Mouse (Mus musculus): ENCODE results near the gene Tbce. TPM values are rescaled to one million over a fixed set of nuclear protein-coding genes. Genes with fewer than 3 reads are reported as not detected.

Gene Tbce
- total RNA-seq, 2 experiments from 2014 or later, result 34.0 to 44.0 TPM

DNA sequence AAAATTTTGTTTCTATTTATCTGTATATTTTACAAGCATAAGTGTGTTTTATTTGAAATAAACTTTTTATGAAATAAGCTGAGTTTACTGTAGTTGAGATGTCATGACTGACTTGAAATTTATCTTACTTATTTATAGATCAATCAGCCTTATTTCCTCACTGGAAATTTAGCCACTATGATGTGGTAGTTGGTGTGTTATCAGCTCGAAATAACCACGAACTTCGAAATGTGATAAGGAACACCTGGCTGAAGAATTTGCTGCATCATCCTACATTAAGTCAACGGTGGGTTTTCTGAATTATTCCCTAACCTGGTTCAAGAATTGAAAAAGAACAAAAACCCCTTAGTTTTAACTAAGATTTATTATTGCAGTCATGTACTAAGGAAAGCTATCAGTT is 73.3 kb downstream of the Tbce start:
- DNase-seq, result no peak

DNA sequence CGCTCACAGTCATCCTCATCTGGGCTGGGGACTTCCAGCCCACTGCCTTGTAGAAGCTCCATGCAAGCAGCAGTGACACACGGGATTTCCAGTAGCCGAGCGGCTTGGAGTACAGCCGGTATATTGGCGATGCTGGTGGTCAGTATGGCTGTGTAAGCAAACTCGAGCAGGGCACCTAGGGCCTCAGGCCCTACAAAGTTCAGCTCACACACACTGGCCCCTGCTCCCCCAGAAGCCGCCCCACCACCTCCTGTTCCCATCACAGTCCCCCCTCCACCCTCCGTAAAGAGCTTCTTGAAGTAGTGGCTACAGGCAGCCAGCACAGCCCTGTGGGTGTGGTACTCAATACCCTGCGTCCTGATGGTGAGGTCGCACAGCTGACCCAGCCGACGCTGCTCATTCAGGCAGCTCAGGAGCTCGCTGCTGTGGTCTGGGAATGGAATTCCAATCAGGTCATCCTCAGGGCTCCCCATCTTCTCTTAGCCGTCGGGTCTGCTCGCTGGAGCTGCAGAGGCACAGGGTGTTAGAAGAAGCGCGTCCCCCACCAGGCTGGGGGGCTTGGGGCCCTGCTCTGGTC is 74.0 kb downstream of the Tbce start:
- no peak for DNase-seq

DNA sequence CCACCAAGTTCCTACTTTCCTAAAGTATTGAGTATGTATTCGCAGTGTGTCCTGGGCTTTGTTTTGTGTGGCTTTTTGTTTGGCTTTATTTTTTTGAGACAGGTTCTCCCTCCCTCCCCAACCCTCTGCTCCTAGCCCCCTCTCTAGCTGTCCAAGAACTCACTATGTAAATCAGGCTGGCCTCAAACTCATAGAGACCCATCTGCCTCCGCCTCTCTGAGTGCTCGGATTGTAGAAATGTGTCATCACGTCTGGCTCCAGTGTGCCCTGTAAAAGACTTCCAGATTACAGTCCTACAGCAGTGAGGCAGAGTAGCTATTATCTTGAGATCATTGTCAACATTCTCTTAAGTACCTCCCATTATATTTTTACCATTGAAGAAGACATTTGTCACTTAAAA is 78.4 kb downstream of the Tbce start:
- no peak for DNase-seq

DNA sequence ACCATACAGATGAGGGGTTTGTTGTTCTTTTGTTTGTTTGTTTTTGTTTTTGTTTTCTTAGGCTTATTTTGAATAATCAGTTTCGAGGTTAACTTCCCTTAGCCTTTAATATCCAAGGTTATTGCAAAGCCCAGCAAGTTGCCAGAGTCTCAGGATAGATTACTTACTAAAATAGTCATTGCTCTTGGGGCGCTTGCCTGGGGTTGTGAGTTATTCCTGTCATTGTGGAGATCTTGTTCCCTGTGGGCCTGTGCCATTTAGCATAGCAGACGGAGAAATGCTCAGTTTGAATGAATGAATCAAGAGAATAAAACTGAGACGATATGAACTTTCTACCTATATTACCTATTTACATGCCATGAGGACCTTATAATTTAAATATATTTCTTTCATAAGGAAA is 79.2 kb downstream of the Tbce start:
- DNase-seq, result no peak

DNA sequence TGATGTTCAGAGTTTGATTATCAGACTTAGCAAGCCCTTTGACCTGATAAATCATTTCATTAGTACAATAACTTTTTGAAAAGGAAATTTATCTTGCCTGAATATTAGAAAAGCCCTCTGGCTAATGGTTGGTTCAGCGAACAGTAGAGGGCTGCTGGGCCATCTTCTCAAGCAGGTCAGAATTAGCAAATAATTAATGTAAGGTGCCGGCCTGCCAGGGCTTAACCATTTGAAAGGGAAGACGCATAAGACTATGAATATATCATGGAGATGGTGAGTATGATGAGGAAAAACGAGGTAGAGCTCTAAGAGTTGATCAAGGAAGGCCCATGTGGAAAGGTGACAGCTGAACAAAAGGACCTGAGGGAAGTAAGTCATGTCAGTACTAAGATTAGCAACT is 82.8 kb downstream of the Tbce start:
- DNase-seq, result no peak

DNA sequence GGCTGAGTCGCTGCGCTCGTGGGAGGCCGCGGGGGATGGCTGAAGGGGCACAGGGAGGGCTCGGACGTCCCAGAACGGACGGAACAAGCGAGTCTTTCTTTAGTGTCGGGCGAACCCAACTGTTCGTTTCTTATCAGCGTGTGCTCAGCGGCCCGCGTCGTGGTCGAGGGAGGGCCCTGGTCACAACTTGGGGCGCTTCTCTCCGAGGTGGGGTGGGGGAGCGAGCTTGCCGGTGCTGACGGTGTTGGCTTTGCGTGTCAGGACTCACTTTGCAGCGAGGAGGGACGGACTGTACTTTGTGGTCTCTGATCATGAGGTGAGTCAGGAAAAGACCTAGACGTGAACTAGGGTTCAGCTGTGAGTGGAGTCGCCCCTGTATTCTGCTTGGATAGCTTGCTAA is 84.5 kb downstream of the Tbce start:
- DNase-seq, result peak; percentile 65

DNA sequence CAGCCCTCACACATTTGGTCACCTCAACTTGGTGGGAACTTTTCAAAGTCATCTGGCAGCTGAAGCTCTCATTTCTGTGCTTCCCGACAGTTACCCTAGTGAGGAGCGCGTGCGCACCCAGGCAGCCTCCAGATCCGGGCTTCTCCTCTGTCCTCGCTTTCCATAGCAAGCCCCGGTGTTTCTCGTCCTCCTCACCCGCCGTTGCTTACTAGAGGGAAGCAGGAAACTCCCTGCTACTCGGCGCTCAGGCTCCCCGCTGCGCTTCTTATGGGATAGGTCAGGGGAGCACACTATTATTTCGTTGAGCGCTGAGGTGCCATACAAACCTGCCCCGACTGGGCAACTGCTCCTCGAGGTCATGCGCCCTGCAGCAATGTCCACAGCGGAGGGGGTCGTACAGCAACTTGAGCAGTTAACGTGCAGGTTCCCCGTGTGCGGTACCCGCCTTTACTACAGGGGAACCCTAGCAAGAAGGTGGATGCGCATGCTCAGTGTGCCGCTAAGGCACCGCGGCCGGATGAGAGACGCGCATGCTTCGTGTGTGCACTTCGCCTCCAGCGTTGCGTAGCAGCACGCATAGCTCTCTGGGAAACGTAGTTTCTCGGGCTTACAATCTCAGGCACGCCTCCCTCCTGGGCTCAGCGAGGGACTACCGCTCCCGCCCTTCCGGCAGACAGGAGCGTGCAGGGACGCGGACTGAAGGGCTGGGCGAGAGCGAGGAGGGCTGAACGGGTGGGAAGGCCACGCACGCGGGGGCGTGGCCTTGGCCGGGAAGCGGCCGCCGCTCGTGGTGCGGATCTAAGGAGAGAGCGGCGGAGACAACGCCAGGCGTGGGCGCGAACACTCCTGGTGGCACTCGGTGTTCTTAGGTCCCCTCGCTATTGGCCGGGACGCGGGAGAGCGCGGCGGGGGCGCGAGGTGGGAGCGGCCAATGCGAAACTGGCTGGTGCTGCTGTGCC is 85.3 kb downstream of the Tbce start, which contains the start of gene B3galnt2:
B3galnt2 (plus strand) TSS at position 596 of the 959 bp plus-strand sequence.
- peak; percentile 96 for DNase-seq

Other genes with a start within 250 kb of the Tbce start
- gene B3galnt2, start 85.2 kb downstream of the Tbce start, total RNA-seq (2021), result 10 to 100 TPM; 19.0 to 24.4 TPM
- gene Arid4b, start 23.6 kb upstream of the Tbce start, total RNA-seq (2021), result 10 to 100 TPM; 28.4 to 33.4 TPM
- 10 to 100 TPM; 30.8 to 32.2 TPM for gene Ggps1, start 23.9 kb upstream of the Tbce start, total RNA-seq (2021)

All from adrenal gland, postnatal 10 days (tissue).